Mouse (Mus musculus) mouse trophoblast stem cell (cell line): ENCODE measurements at regions not wholly inside any gene's neighbourhood (a gene's known extent, or its start where the extent isn't known, plus 50 kb on each side); places are given as distances from the start of the nearest gene placed in this dataset.

ENCODE experiments used
- in situ Hi-C, 2 experiments: fragments of 300-500 bp; cut with MseI, MboI; formaldehyde crosslinking; loops; 2 replicates in 1 of 2; 3 replicates in 1 of 2; pipeline ENCODE4 v1.15.1; 2025

DNA sequence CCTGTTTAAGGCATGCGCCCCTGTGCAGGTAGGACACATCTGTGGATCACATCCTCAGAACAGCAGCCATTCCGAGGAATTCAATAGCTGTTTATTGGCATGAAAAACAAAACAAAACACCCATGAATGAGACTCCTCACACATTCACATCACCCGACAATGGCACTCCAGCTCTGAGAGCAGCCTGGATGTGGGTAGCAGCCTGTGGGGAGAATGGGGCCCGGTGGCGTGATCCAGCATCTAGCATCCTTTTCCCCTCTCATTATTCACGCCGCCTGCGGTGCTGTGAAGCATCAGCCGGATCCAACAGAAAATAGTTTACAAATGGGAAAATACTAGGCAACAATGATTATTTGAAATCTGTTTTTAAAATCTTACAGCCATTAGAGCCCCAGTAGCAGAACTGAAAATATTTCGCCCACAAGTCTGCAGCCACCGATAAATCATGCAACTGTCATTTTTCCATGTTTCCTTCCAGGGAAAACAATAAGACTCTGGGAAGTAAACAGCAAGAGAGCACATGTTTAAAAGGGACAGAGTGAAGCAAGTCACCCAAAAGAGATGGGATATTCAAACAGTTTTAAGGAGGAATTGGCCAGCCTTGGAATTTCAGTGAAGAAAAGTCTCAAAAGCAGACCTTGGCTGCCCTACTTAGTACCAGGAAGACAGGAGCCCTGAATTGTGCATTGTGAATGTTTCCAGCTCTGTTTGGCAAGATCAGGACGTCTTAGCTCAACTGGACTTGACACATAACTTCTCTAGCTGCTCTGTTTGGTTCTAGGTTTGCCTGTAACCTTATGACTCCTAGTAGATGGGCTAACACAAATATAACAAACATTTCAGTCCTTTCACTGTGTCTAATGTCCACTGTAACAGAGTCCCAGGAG is 50.2 kb upstream of the Arntl start:
- in situ Hi-C loops = no loop called here
